Comparison of ENCODE assay signal across 9 mouse cellular contexts in the genomic region with DNA sequence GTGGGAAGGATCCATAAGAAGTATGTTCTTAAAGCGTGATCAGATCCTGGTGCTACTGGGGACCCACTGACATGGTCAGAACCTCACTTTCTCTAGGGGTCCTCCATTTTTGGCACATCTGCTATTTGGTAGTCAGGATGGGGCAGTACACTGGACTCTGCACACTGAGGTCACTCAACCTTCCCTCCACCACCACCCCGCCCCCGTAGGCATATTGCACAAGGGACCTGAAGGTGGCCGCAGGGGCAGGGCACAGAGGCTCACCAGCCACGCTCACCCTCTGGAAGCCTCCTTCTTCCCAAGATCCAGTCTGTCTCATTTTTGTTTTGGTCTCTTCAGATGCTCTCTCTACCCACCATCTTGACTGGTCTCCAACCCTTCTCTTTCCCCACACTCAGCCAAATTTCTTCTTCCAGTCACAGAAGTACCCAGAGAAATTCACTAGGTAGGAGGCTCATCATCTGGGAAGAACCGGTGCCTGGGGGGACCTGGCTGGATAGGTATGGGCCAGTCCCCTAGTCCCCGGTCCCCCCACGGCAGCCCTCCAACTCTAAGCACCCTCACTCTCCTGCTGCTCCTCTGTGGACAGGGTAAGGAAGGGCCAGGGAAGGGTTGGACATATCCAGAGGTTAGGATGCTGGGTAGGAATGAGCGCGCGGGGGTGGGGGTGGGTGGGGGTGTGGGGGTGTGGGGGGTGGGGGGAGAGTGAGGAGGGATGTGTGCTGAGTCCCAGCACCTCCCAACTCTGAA. TPM values are rescaled to one million over a fixed set of nuclear protein-coding genes. Genes with fewer than 3 reads are reported as not detected.
A peak's percentile ranks its signal among the peaks of the same experiment; 100 is the strongest.
DNase-seq lines count a peak whose midpoint lies in the region; ATAC-seq and TF ChIP-seq lines count a peak whose summit lies in the region.
"Had no signal": no experiment of that assay in that cellular context is flagged by ENCODE, and none has a peak within 500 bp of the region (broad histone marks: within the 10 kb centered on the region; RNA-seq: fewer than 3 reads in every experiment).

No protein-coding gene starts in this region.

- in situ Hi-C loops in ES-E14 (cut with MboI; ENCODE audit: low sequenced_read_pairs in 2 of 2, unreplicated experiment in 2 of 2) = no loop called here

- ATAC-seq in hindbrain, embryonic 12.5 days (ENCODE audit: low FRiP score) = no peak; the same call in 1 of the 2 replicates
- ATAC-seq in liver, embryonic 15.5 days (ENCODE audit: insufficient read depth) = peak; percentile 82

- DNase-seq in gastrocnemius, adult 2 months = peak; percentile 86
- no peak for DNase-seq in gastrocnemius, postnatal 4 days (ENCODE audit: low spot score in 2 of 2)
- DNase-seq in ES-E14 (ENCODE audit: low read depth, low spot score) = no peak
- no peak for DNase-seq in left cerebral cortex, postnatal 14 days (ENCODE audit: low spot score in 2 of 2)
- DNase-seq in right cerebral cortex, adult 2 months (ENCODE audit: low spot score in 2 of 2) = no peak
- DNase-seq in layer of hippocampus, adult 11-12 months (ENCODE audit: low spot score) = no peak

- H3K9ac ChIP-seq in ES-E14 (ENCODE audit: insufficient read depth, low read depth, low read length, poor library complexity, severe bottlenecking) = no peak overlapping the region
- no peak overlapping the region for H3K9ac ChIP-seq in hindbrain, embryonic 12.5 days
- H3K9ac ChIP-seq in liver, embryonic 15.5 days = no peak overlapping the region

- H3K4me3 ChIP-seq in gastrocnemius, adult 2 months = peak overlapping the region; percentile 79
- peak overlapping the region; percentile 65 to 73; a peak in 2 of 4 replicates for H3K4me3 ChIP-seq in ES-E14 (ENCODE audit: insufficient read depth in 1 of 2, low read depth in 1 of 2, low read length in 2 of 2, poor library complexity in 1 of 2, severe bottlenecking in 1 of 2)
- H3K4me3 ChIP-seq in hindbrain, embryonic 12.5 days = peak overlapping the region; percentile 43; the same call in 1 of the 2 replicates
- peak overlapping the region; percentile 35 for H3K4me3 ChIP-seq in liver, embryonic 15.5 days (replicated peaks)

- 77% methylated on average over 11 of the region's 11 CpGs for WGBS in hindbrain, embryonic 12.5 days
- WGBS in liver, embryonic 15.5 days (ENCODE audit: insufficient replicate concordance) = 41% methylated on average over 11 of the region's 11 CpGs

- intact Hi-C loops in gastrocnemius, adult 2 months (cut with DNase I) = no loop called here
- intact Hi-C loops in left cerebral cortex, postnatal 14 days (cut with DNase I) = no loop called here

- no peaks in the 10 kb centered on the region for H3K36me3 ChIP-seq in ES-E14 (ENCODE audit: control insufficient read depth, insufficient read depth, low read length, poor library complexity, severe bottlenecking)
- no peaks in the 10 kb centered on the region for H3K36me3 ChIP-seq in hindbrain, embryonic 12.5 days
- H3K36me3 ChIP-seq in liver, embryonic 15.5 days (replicated peaks) = no peaks in the 10 kb centered on the region

- H3K27ac ChIP-seq in gastrocnemius, adult 2 months = peak overlapping the region; percentile 92
- no peak overlapping the region for H3K27ac ChIP-seq in ES-E14 (ENCODE audit: insufficient read depth, low read depth, low read length, poor library complexity, severe bottlenecking)
- H3K27ac ChIP-seq in hindbrain, embryonic 12.5 days = no peak overlapping the region
- peak overlapping the region; percentile 59; the same call in 1 of the 2 replicates for H3K27ac ChIP-seq in liver, embryonic 15.5 days (replicated peaks)

- no peaks in the 10 kb centered on the region for H3K9me3 ChIP-seq in ES-E14 (ENCODE audit: control insufficient read depth, insufficient read depth, low read depth, low read length)
- H3K9me3 ChIP-seq in hindbrain, embryonic 12.5 days (replicated peaks) = no peaks in the 10 kb centered on the region
- no peaks in the 10 kb centered on the region for H3K9me3 ChIP-seq in liver, embryonic 15.5 days (replicated peaks)

- no peak for TF ChIP-seq CTCF in gastrocnemius, adult 2 months (IDR thresholded peaks at IDR 0.05)

- H3K4me1 ChIP-seq in ES-E14 (ENCODE audit: control insufficient read depth in 2 of 2, insufficient read depth in 2 of 2, low read length in 2 of 2, poor library complexity in 1 of 2) = peaks cover 0 to 9% of the 10 kb centered on the region in 2 experiments; a peak in 1 of 4 replicates
- peaks cover 11% of the 10 kb centered on the region for H3K4me1 ChIP-seq in hindbrain, embryonic 12.5 days
- H3K4me1 ChIP-seq in liver, embryonic 15.5 days (replicated peaks) = peaks cover 9% of the 10 kb centered on the region; the same call in 1 of the 2 replicates

- H3K4me2 ChIP-seq in hindbrain, embryonic 12.5 days (replicated peaks) = peak overlapping the region; percentile 85; the same call in 1 of the 2 replicates
- peak overlapping the region; percentile 56 for H3K4me2 ChIP-seq in liver, embryonic 15.5 days

- H3K27me3 ChIP-seq in hindbrain, embryonic 12.5 days = peaks cover 39% of the 10 kb centered on the region
- H3K27me3 ChIP-seq in liver, embryonic 15.5 days = peaks cover 74% of the 10 kb centered on the region

TF ChIP-seq in ES-E14, 5 proteins besides CTCF, POLR2A, EP300 and RAD21:
- TF ChIP-seq ZC3H11A (IDR thresholded peaks at IDR 0.05; ENCODE audit: borderline replicate concordance, low read depth, low read length) (no peak), HCFC1 (IDR thresholded peaks at IDR 0.05; ENCODE audit: borderline replicate concordance, insufficient read depth, low read length) (no peak), CHD2 (IDR thresholded peaks at IDR 0.05; ENCODE audit: low read depth, low read length) (no peak), ZNF384 (IDR thresholded peaks at IDR 0.05; ENCODE audit: low read depth, low read length) (no peak), MAFK (IDR thresholded peaks at IDR 0.05; ENCODE audit: insufficient read depth, low read depth, low read length) (no peak)

RNA-seq across cellular contexts. Expression of a gene that starts 1.2 kb away (rescaled TPM):
- 100 to 1,000 TPM; 590 to 675 TPM for total RNA-seq in gastrocnemius, adult 2 months (2021)
- total RNA-seq in gastrocnemius, postnatal 4 days (2021) = 100 to 1,000 TPM; 283 to 297 TPM
- 1.0 and 1.2 TPM in 2 replicates for total RNA-seq in ES-E14 (2012; rRNA removed)
- polyA plus RNA-seq in hindbrain, embryonic 12.5 days (2016; fragmentation: Nextera tagmentation; extraction: Ambion mirVana) = 0.70 and 2.5 TPM in 2 replicates
- 7.1 and 8.5 TPM in 2 replicates for polyA plus RNA-seq in liver, embryonic 15.5 days (2015; fragmentation: Nextera tagmentation; extraction: Ambion mirVana)
- total RNA-seq in left cerebral cortex, postnatal 14 days (2021) = under 1 TPM; 0.18 to 0.42 TPM

RNA-seq across cellular contexts. Expression of a gene that starts 31.6 kb away (rescaled TPM):
- 100 to 1,000 TPM; 541 to 557 TPM for total RNA-seq in gastrocnemius, adult 2 months (2021)
- 100 to 1,000 TPM; 318 to 360 TPM for total RNA-seq in gastrocnemius, postnatal 4 days (2021)
- 128 and 161 TPM in 2 replicates for total RNA-seq in ES-E14 (2012; rRNA removed)
- 58.7 and 59.9 TPM in 2 replicates for polyA plus RNA-seq in hindbrain, embryonic 12.5 days (2016; fragmentation: Nextera tagmentation; extraction: Ambion mirVana)
- 42.8 and 46.8 TPM in 2 replicates for polyA plus RNA-seq in liver, embryonic 15.5 days (2015; fragmentation: Nextera tagmentation; extraction: Ambion mirVana)
- 10 to 100 TPM; 26.9 to 36.8 TPM for total RNA-seq in left cerebral cortex, postnatal 14 days (2021)

RNA-seq across cellular contexts. Expression of a gene that starts 50.6 kb away (rescaled TPM):
- 1 to 10 TPM in 1 of 2 experiments, not detected in 1; 1.1 TPM for total RNA-seq in gastrocnemius, adult 2 months (2021)
- 1 to 10 TPM; 1.5 TPM for total RNA-seq in gastrocnemius, postnatal 4 days (2021)
- total RNA-seq in ES-E14 (2012; rRNA removed) = 1.8 and 2.0 TPM in 2 replicates
- 1.3 and 1.7 TPM in 2 replicates for polyA plus RNA-seq in hindbrain, embryonic 12.5 days (2016; fragmentation: Nextera tagmentation; extraction: Ambion mirVana)
- 0.17 and 0.23 TPM in 2 replicates for polyA plus RNA-seq in liver, embryonic 15.5 days (2015; fragmentation: Nextera tagmentation; extraction: Ambion mirVana)
- total RNA-seq in left cerebral cortex, postnatal 14 days (2021) = not detected
- total RNA-seq: layer of hippocampus, postnatal 10 days had no signal

Comparison
In these comparisons a context has a peak if more than half of its experiments do, and no peak if none do; other contexts are left out.
1. H3K27ac ChIP-seq: peak in gastrocnemius, adult 2 months (single experiment) and liver, embryonic 15.5 days (single experiment); none in ES-E14 (single experiment) and hindbrain, embryonic 12.5 days (single experiment).
2. RNA of a gene that starts 1.2 kb away (total RNA-seq): 590 to 675 TPM in gastrocnemius, adult 2 months and 283 to 297 TPM in gastrocnemius, postnatal 4 days; 1.0 to 1.2 TPM in ES-E14 and 0.18 to 0.42 TPM in left cerebral cortex, postnatal 14 days; every median in the first group is over 100 times any median in the second.
3. Peak in every context shown above with its lines, with median percentiles within 50 percentile points of each other: H3K4me3 ChIP-seq.